Mouse (Mus musculus) hindbrain, embryonic 10.5 days (tissue): ENCODE data around the gene Psmd11. TPM values are rescaled to one million over a fixed set of nuclear protein-coding genes. Genes with fewer than 3 reads are reported as not detected.
"Not testable (repeated sequence)": the region's sequence is repeated elsewhere in the genome, so short reads cannot be mapped to it uniquely, and the experiment has no call there.

Experiments
- DNase-seq: peaks from one replicate; pipeline ENCODE4 v3.0.0-alpha.2; 2017; ENCODE audit warnings: low spot score
- H3K27ac ChIP-seq: fragments of 300-500 bp; sonication (generic); 2 replicates; pipeline ENCODE4 v1.5.1; 2016; ENCODE audit warnings: mild to moderate bottlenecking, moderate library complexity
- H3K27me3 ChIP-seq: fragments of 300-500 bp; sonication (generic); 2 replicates; pipeline ENCODE4 v1.6.1; 2016; ENCODE audit warnings: mild to moderate bottlenecking; ENCODE audit not compliant: poor library complexity, insufficient read depth, severe bottlenecking
- H3K36me3 ChIP-seq: fragments of 300-500 bp; sonication (generic); 2 replicates; pipeline ENCODE4 v1.6.1; 2016; ENCODE audit warnings: mild to moderate bottlenecking, moderate library complexity
- H3K4me1 ChIP-seq: fragments of 300-500 bp; sonication (generic); replicated peaks from 2 replicates; pipeline ENCODE4 v1.6.1; 2016; ENCODE audit warnings: mild to moderate bottlenecking
- H3K4me3 ChIP-seq: fragments of 300-500 bp; sonication (generic); 2 replicates; pipeline ENCODE4 v1.5.1; 2016; ENCODE audit warnings: mild to moderate bottlenecking, moderate library complexity
- H3K9me3 ChIP-seq: fragments of 300-500 bp; sonication (generic); 2 replicates; pipeline ENCODE4 v1.6.1; 2016; ENCODE audit warnings: mild to moderate bottlenecking, moderate library complexity
- WGBS: fragments of 180-500 bp; shearing (Covaris S2); methylation state at CpG from one replicate; pipeline ENCODE4 v1.1.7; 2016; 5-methylcytosine and 5-hydroxymethylcytosine counted together
- polyA plus RNA-seq: library from polyadenylated mRNA; unstranded; fragments of >200 nt; fragmentation: Nextera tagmentation; extraction: Ambion mirVana; gene quantifications from 2 replicates; pipeline ENCODE4 v1.2.1, GENCODE M21; 2016

The Psmd11 gene
- polyA plus RNA-seq, 1 experiment from 2014 or later: 344 TPM

GRCm38 (mm10) chr11:80449859-80450258 lies 21.4 kb downstream of the Psmd11 start:
- Histone ChIP-seq H3K27me3 (no peaks in the 10 kb centered on the region), H3K4me1 (no peaks in the 10 kb centered on the region), H3K9me3 (no peaks in the 10 kb centered on the region), H3K27ac (no peak overlapping the region), H3K4me3 (no peak overlapping the region), H3K36me3 (peaks cover 98% of the 10 kb centered on the region)
- no peak for DNase-seq
- 93% methylated on average over 2 of the region's 2 CpGs for WGBS

GRCm38 (mm10) chr11:80452242-80452641 lies 23.8 kb downstream of the Psmd11 start:
- Histone ChIP-seq H3K27me3 (no peaks in the 10 kb centered on the region), H3K36me3 (peaks cover 97% of the 10 kb centered on the region), H3K4me1 (no peaks in the 10 kb centered on the region), H3K27ac (no peak overlapping the region), H3K9me3 (no peaks in the 10 kb centered on the region), H3K4me3 (no peak overlapping the region)
- no peak for DNase-seq
- WGBS: 92% methylated on average over 3 of the region's 3 CpGs

- Histone ChIP-seq H3K4me3 (no peak overlapping the region), H3K27me3 (no peaks in the 10 kb centered on the region), H3K4me1 (no peaks in the 10 kb centered on the region), H3K27ac (no peak overlapping the region), H3K9me3 (no peaks in the 10 kb centered on the region), H3K36me3 (peaks cover 97% of the 10 kb centered on the region)
- DNase-seq: no peak
- WGBS: 98% methylated on average over 1 of the region's 1 CpGs
These were observed 24.8 kb downstream of the Psmd11 start for GRCm38 (mm10) chr11:80453198-80453597.

GRCm38 (mm10) chr11:80463605-80464130 lies 35.3 kb downstream of the Psmd11 start:
- H3K4me1 ChIP-seq, H3K4me3 ChIP-seq, H3K27ac ChIP-seq, H3K27me3 ChIP-seq, DNase-seq, H3K9me3 ChIP-seq: not testable (repeated sequence)
- 87% methylated on average over 4 of the region's 4 CpGs for WGBS
- peaks cover 93% of the 10 kb centered on the region for H3K36me3 ChIP-seq

GRCm38 (mm10) chr11:80471836-80472605 lies 43.6 kb downstream of the Psmd11 start:
- Histone ChIP-seq H3K27me3 (peaks cover 31% of the 10 kb centered on the region), H3K27ac (no peak overlapping the region), H3K4me1 (peaks cover 14% of the 10 kb centered on the region), H3K9me3 (no peaks in the 10 kb centered on the region), H3K36me3 (peaks cover 79% of the 10 kb centered on the region), H3K4me3 (no peak overlapping the region)
- no peak for DNase-seq
- 86% methylated on average over 16 of the region's 16 CpGs for WGBS

- Histone ChIP-seq H3K9me3 (no peaks in the 10 kb centered on the region), H3K27ac (no peak overlapping the region), H3K4me3 (no peak overlapping the region), H3K27me3 (peaks cover 48% of the 10 kb centered on the region), H3K4me1 (peaks cover 37% of the 10 kb centered on the region), H3K36me3 (peaks cover 68% of the 10 kb centered on the region)
- WGBS: 49% methylated on average over 2 of the region's 2 CpGs
- DNase-seq: no peak
These were observed 45.8 kb downstream of the Psmd11 start for GRCm38 (mm10) chr11:80474175-80474691.

GRCm38 (mm10) chr11:80474846-80475245 lies 46.4 kb downstream of the Psmd11 start:
- peaks cover 68% of the 10 kb centered on the region for H3K36me3 ChIP-seq
- no peak overlapping the region for H3K4me3 ChIP-seq
- 96% methylated on average over 11 of the region's 11 CpGs for WGBS
- H3K27me3 ChIP-seq: peaks cover 54% of the 10 kb centered on the region
- peaks cover 43% of the 10 kb centered on the region for H3K4me1 ChIP-seq
- no peaks in the 10 kb centered on the region for H3K9me3 ChIP-seq
- no peak for DNase-seq
- no peak overlapping the region for H3K27ac ChIP-seq

GRCm38 (mm10) chr11:80475544-80475943 lies 47.1 kb downstream of the Psmd11 start:
- DNase-seq: no peak
- Histone ChIP-seq H3K4me3 (0 out of 2 replicates have a peak overlapping the region, but pooled peaks have one; percentile 68), H3K36me3 (peaks cover 68% of the 10 kb centered on the region), H3K4me1 (peaks cover 45% of the 10 kb centered on the region), H3K9me3 (no peaks in the 10 kb centered on the region), H3K27ac (0 out of 2 replicates have a peak overlapping the region, but pooled peaks have one; percentile 92), H3K27me3 (peaks cover 58% of the 10 kb centered on the region)
- WGBS: 81% methylated on average over 9 of the region's 9 CpGs

GRCm38 (mm10) chr11:80476222-80477189 lies 48.1 kb downstream of the Psmd11 start, which contains the start of gene Cdk5r1:
TSS of gene Cdk5r1 (plus strand) at chr11:80477023.
- 1% methylated on average over 116 of the region's 116 CpGs for WGBS
- H3K27me3 ChIP-seq: peaks cover 62% of the 10 kb centered on the region
- DNase-seq: peak; percentile 88
- H3K4me3 ChIP-seq: peak within 1 kb of the TSS; percentile 68
- H3K4me1 ChIP-seq: peaks cover 51% of the 10 kb centered on the region
- H3K9me3 ChIP-seq: no peaks in the 10 kb centered on the region
- H3K36me3 ChIP-seq: peaks cover 61% of the 10 kb centered on the region
- peak within 1 kb of the TSS; percentile 92 for H3K27ac ChIP-seq

- peak overlapping the region; percentile 92 for H3K27ac ChIP-seq
- peaks cover 50% of the 10 kb centered on the region for H3K36me3 ChIP-seq
- DNase-seq: no peak
- WGBS: 13% methylated on average over 55 of the region's 55 CpGs
- H3K4me3 ChIP-seq: peak overlapping the region; percentile 68
- H3K27me3 ChIP-seq: peaks cover 65% of the 10 kb centered on the region
- H3K4me1 ChIP-seq: peaks cover 59% of the 10 kb centered on the region
- H3K9me3 ChIP-seq: no peaks in the 10 kb centered on the region
These were observed 49.2 kb downstream of the Psmd11 start for GRCm38 (mm10) chr11:80477341-80478199.

GRCm38 (mm10) chr11:80478694-80479412 lies 50.4 kb downstream of the Psmd11 start:
- peaks cover 71% of the 10 kb centered on the region for H3K4me1 ChIP-seq

More at GRCm38 (mm10) chr11:80478694-80479412, 50.4 kb downstream of the Psmd11 start:
- no peak for DNase-seq
- Histone ChIP-seq H3K36me3 (peaks cover 38% of the 10 kb centered on the region), H3K9me3 (no peaks in the 10 kb centered on the region), H3K4me3 (peak overlapping the region; percentile 68), H3K27ac (peak overlapping the region; percentile 92), H3K27me3 (peaks cover 68% of the 10 kb centered on the region)
- WGBS: 66% methylated on average over 14 of the region's 14 CpGs
